Mouse (Mus musculus) MEL (cell line): ENCODE results near the gene Prex1. TPM values are rescaled to one million over a fixed set of nuclear protein-coding genes. Genes with fewer than 3 reads are reported as not detected.

ENCODE experiments used
- DNase-seq: peaks from one replicate; pipeline ENCODE4 v3.0.0; 2011; ENCODE audit warnings: low read depth, low spot score
- H3K27ac ChIP-seq: 2 replicates; pipeline ENCODE4 v1.5.1; 2012; ENCODE audit warnings: low read depth, mild to moderate bottlenecking, control low read depth, low read length, moderate library complexity; ENCODE audit not compliant: control insufficient read depth
- H3K27me3 ChIP-seq, 2 experiments: fragments of 150-350 bp in 1 of 2; sonication (generic) in 1 of 2; 2 replicates each; pipeline ENCODE4 v1.6.1; 2012; ENCODE audit warnings: low read length in 2 of 2, mild to moderate bottlenecking in 2 of 2, improper control_type of control experiment in 1 of 2, moderate library complexity in 1 of 2; ENCODE audit not compliant: insufficient read depth in 2 of 2, control insufficient read depth in 1 of 2
- H3K36me3 ChIP-seq, 2 experiments: 2 replicates each; pipeline ENCODE4 v1.6.1; 2012 to 2014; ENCODE audit warnings: low read length in 2 of 2, improper control_type of control experiment in 1 of 2, inconsistent platforms in 1 of 2, mild to moderate bottlenecking in 1 of 2; ENCODE audit not compliant: insufficient read depth in 2 of 2, control insufficient read depth in 1 of 2
- H3K4me1 ChIP-seq, 2 experiments: fragments of 150-350 bp in 1 of 2; sonication (generic) in 1 of 2; 2 replicates each; pipeline ENCODE4 v1.6.1; 2012; ENCODE audit warnings: low read length in 2 of 2, improper control_type of control experiment in 1 of 2, mild to moderate bottlenecking in 1 of 2; ENCODE audit not compliant: insufficient read depth in 2 of 2, control insufficient read depth in 1 of 2
- H3K4me3 ChIP-seq, 2 experiments: fragments of 150-350 bp in 1 of 2; sonication (generic) in 1 of 2; 2 replicates each; pipeline ENCODE4 v1.5.1; 2012; ENCODE audit warnings: low read depth in 2 of 2, low read length in 2 of 2, mild to moderate bottlenecking in 2 of 2, moderate library complexity in 2 of 2, control low read depth in 1 of 2, improper control_type of control experiment in 1 of 2; ENCODE audit not compliant: control insufficient read depth in 1 of 2, insufficient read depth in 1 of 2
- H3K79me2 ChIP-seq: 2 replicates; pipeline ENCODE4 v1.6.1; 2012; ENCODE audit warnings: mild to moderate bottlenecking, low read length, moderate library complexity; ENCODE audit not compliant: control insufficient read depth, poor library complexity, insufficient read depth
- H3K9ac ChIP-seq: 2 replicates; pipeline ENCODE4 v1.6.1; 2012; ENCODE audit warnings: low read depth, mild to moderate bottlenecking, control low read depth, low read length, moderate library complexity; ENCODE audit not compliant: control insufficient read depth, poor library complexity, severe bottlenecking
- H3K9me3 ChIP-seq: fragments of 150-350 bp; sonication (generic); replicated peaks from 2 replicates; pipeline ENCODE4 v1.6.1; 2012; ENCODE audit warnings: mild to moderate bottlenecking, low read length, improper control_type of control experiment, moderate library complexity; ENCODE audit not compliant: insufficient read depth
- BHLHE40 ChIP-seq: IDR thresholded peaks from 2 replicates; pipeline ENCODE4 v1.6.1; 2012; ENCODE audit warnings: low read depth, mild to moderate bottlenecking, inconsistent platforms, low read length, improper control_type of control experiment, borderline replicate concordance
- CHD1 ChIP-seq: IDR thresholded peaks from 2 replicates; pipeline ENCODE4 v1.6.1; 2012; ENCODE audit warnings: low read depth, mild to moderate bottlenecking, inconsistent platforms, low read length, improper control_type of control experiment
- CHD2 ChIP-seq: IDR thresholded peaks from 2 replicates; pipeline ENCODE4 v1.6.1; 2011; ENCODE audit warnings: low read length, improper control_type of control experiment
- CTCF ChIP-seq, 3 experiments: IDR thresholded peaks in 2 of 3; conservative IDR thresholded peaks in 1 of 3; 2 replicates each; pipeline ENCODE4 v1.5.1; 2011 to 2012; ENCODE audit warnings: low read length in 3 of 3, low read depth in 2 of 3, mild to moderate bottlenecking in 2 of 3, improper control_type of control experiment in 1 of 3, inconsistent platforms in 1 of 3, mixed read lengths in 1 of 3, moderate library complexity in 1 of 3; ENCODE audit not compliant: control insufficient read depth in 1 of 3, insufficient read depth in 1 of 3, poor library complexity in 1 of 3, severe bottlenecking in 1 of 3
- ELF1 ChIP-seq: IDR thresholded peaks from 2 replicates; pipeline ENCODE4 v1.6.1; 2014; ENCODE audit warnings: low read depth, mild to moderate bottlenecking, inconsistent platforms, low read length, improper control_type of control experiment, moderate library complexity
- EP300 ChIP-seq, 2 experiments: IDR thresholded peaks; 2 replicates each; pipeline ENCODE4 v1.6.1; 2011; ENCODE audit warnings: improper control_type of control experiment in 2 of 2, low read length in 2 of 2, low read depth in 1 of 2, mild to moderate bottlenecking in 1 of 2
- GABPA ChIP-seq: IDR thresholded peaks from 2 replicates; pipeline ENCODE4 v1.6.1; 2012; ENCODE audit warnings: low read depth, mild to moderate bottlenecking, inconsistent platforms, low read length, improper control_type of control experiment, moderate library complexity
- GATA1 ChIP-seq: IDR thresholded peaks from 2 replicates; pipeline ENCODE4 v1.6.1; 2011; ENCODE audit warnings: low read depth, low read length, improper control_type of control experiment
- MAFK ChIP-seq: IDR thresholded peaks from 2 replicates; pipeline ENCODE4 v1.6.1; 2011; ENCODE audit warnings: low read depth, mild to moderate bottlenecking, low read length, improper control_type of control experiment, borderline replicate concordance
- MAX ChIP-seq: IDR thresholded peaks from 2 replicates; pipeline ENCODE4 v1.6.1; 2011; ENCODE audit warnings: low read length, improper control_type of control experiment
- MAZ ChIP-seq: IDR thresholded peaks from 2 replicates; pipeline ENCODE4 v1.6.1; 2012; ENCODE audit warnings: low read depth, mild to moderate bottlenecking, inconsistent platforms, low read length, improper control_type of control experiment
- MYB ChIP-seq: IDR thresholded peaks from 2 replicates; pipeline ENCODE4 v1.6.1; 2011; ENCODE audit warnings: mild to moderate bottlenecking, low read depth, low read length, improper control_type of control experiment
- MYC ChIP-seq: IDR thresholded peaks from 2 replicates; pipeline ENCODE4 v1.6.1; 2011; ENCODE audit warnings: low read depth, mild to moderate bottlenecking, low read length, improper control_type of control experiment, moderate library complexity
- NELFE ChIP-seq: IDR thresholded peaks from 2 replicates; pipeline ENCODE4 v1.6.1; 2011; ENCODE audit warnings: low read depth, low read length, improper control_type of control experiment
- NRF1 ChIP-seq: IDR thresholded peaks from 2 replicates; pipeline ENCODE4 v1.6.1; 2014; ENCODE audit warnings: low read depth, mild to moderate bottlenecking, inconsistent platforms, low read length, improper control_type of control experiment, moderate library complexity; ENCODE audit not compliant: poor library complexity, insufficient read depth, severe bottlenecking
- POLR2A ChIP-seq, 2 experiments: IDR thresholded peaks; 2 replicates each; pipeline ENCODE4 v1.6.1; 2011 to 2012; ENCODE audit warnings: low read length in 2 of 2, mild to moderate bottlenecking in 2 of 2, control low read depth in 1 of 2, improper control_type of control experiment in 1 of 2, low read depth in 1 of 2, moderate library complexity in 1 of 2; ENCODE audit not compliant: control insufficient read depth in 1 of 2, insufficient read depth in 1 of 2, poor library complexity in 1 of 2
- POLR2AphosphoS5 ChIP-seq: IDR thresholded peaks from 2 replicates; pipeline ENCODE4 v1.6.1; 2012; ENCODE audit warnings: low read depth, borderline replicate concordance, mild to moderate bottlenecking, inconsistent platforms, low read length, moderate library complexity, mixed read lengths
- RAD21 ChIP-seq: IDR thresholded peaks from 2 replicates; pipeline ENCODE4 v1.6.1; 2011; ENCODE audit warnings: mild to moderate bottlenecking, low read depth, low read length, improper control_type of control experiment
- SIN3A ChIP-seq: IDR thresholded peaks from 2 replicates; pipeline ENCODE4 v1.6.1; 2012; ENCODE audit warnings: low read length, improper control_type of control experiment, inconsistent platforms
- TAL1 ChIP-seq: IDR thresholded peaks from 2 replicates; pipeline ENCODE4 v1.6.1; 2012; ENCODE audit warnings: mild to moderate bottlenecking, inconsistent platforms, low read length, moderate library complexity, mixed read lengths
- TBP ChIP-seq: IDR thresholded peaks from 2 replicates; pipeline ENCODE4 v1.8.0; 2011; ENCODE audit warnings: low read depth, low read length, improper control_type of control experiment
- TCF12 ChIP-seq: IDR thresholded peaks from 2 replicates; pipeline ENCODE4 v1.6.1; 2014; ENCODE audit warnings: low read depth, mild to moderate bottlenecking, inconsistent platforms, low read length, improper control_type of control experiment, moderate library complexity
- USF2 ChIP-seq, 2 experiments: IDR thresholded peaks; 2 replicates each; pipeline ENCODE4 v1.6.1; 2011 to 2012; ENCODE audit warnings: improper control_type of control experiment in 2 of 2, low read length in 2 of 2, borderline replicate concordance in 1 of 2, inconsistent platforms in 1 of 2, low read depth in 1 of 2, mild to moderate bottlenecking in 1 of 2; ENCODE audit not compliant: insufficient read depth in 1 of 2
- ZKSCAN1 ChIP-seq: IDR thresholded peaks from 2 replicates; pipeline ENCODE4 v1.6.1; 2012; ENCODE audit warnings: low read depth, mild to moderate bottlenecking, inconsistent platforms, low read length, improper control_type of control experiment, moderate library complexity
- ZMIZ1 ChIP-seq: IDR thresholded peaks from 2 replicates; pipeline ENCODE4 v1.6.1; 2012; ENCODE audit warnings: low read depth, mild to moderate bottlenecking, inconsistent platforms, low read length, improper control_type of control experiment, moderate library complexity
- ZNF384 ChIP-seq: IDR thresholded peaks from 2 replicates; pipeline ENCODE4 v1.6.1; 2012; ENCODE audit warnings: low read depth, mild to moderate bottlenecking, inconsistent platforms, low read length, improper control_type of control experiment
- polyA plus RNA-seq, 2 experiments: library from polyadenylated mRNA; stranded (reverse) in 1 of 2; unstranded in 1 of 2; fragments of >175 nt in 1 of 2; fragments of >200 nt in 1 of 2; gene quantifications; 2 replicates each; pipeline versions ENCODE4 v1.2.1 to v1.2.4; 2012; ENCODE audit warnings: low replicate concordance in 2 of 2, low read depth in 1 of 2; ENCODE audit not compliant: insufficient read length in 2 of 2, insufficient read depth in 1 of 2, missing spikeins in 1 of 2
- total RNA-seq: library from RNA; depleted of rRNA; stranded (reverse); fragments of 300-350 nt; gene quantifications from 2 replicates; pipeline ENCODE4 v1.2.3, GENCODE M21; 2012

Gene Prex1
- total and polyA plus RNA-seq, 3 experiments, result 8.0 to 33.1 (median 15.8) TPM

DNA sequence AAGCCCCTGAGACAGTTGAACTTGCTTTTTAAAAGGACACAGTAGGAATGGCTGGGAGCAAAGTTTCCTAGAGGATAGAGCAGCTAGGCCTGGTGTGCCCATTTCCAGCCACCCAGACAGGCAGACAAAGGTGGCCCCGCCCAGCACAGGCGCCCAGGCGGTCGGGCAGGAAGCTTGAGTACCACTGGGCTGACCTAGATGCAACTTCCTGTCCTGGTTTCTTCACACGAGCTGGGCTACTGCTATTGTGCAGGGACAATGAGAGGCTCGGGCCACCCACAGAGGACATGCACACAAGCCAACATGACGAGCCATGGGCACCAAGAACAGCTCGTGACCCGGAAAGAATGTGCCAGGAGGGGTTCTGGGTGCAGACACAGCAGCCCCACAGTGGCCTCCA lies 63.2 kb downstream of the Prex1 start:
- Histone ChIP-seq H3K27me3 (no peaks in the 10 kb centered on the region), H3K4me1 (peaks cover 0 to 5% of the 10 kb centered on the region in 2 experiments; a peak in 3 of 4 replicates), H3K79me2 (no peaks in the 10 kb centered on the region), H3K4me3 (no peak overlapping the region), H3K9me3 (no peaks in the 10 kb centered on the region), H3K36me3 (peaks cover 0 to 3% of the 10 kb centered on the region in 2 experiments; a peak in 2 of 4 replicates), H3K9ac (no peak overlapping the region), H3K27ac (no peak overlapping the region)
- DNase-seq, result no peak
- TF ChIP-seq MAZ (no peak), NELFE (no peak), CHD2 (no peak), MAFK (no peak), ZNF384 (no peak), GATA1 (no peak), NRF1 (no peak), TCF12 (no peak)

DNA sequence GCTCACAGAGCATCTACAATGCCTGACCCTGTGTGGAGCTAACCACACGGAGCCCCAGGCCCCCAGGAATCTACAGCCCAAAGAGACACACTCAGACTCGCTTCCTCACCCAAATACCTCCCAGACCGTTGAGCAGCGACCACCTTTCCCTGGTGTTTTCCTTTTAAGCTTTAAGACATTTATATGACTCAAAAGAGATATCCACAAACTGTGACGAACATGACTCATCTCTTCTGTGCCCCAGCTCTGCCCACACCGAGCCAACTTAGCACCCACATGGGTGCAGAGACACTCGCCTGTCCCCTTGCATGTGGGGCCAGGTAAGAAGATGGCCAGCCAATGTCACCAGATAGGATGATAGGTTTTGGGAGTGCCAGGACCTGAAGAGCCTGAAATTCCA lies 66.4 kb downstream of the Prex1 start:
- no peak for DNase-seq
- Histone ChIP-seq H3K9ac (no peak overlapping the region), H3K27me3 (no peaks in the 10 kb centered on the region), H3K9me3 (no peaks in the 10 kb centered on the region), H3K79me2 (no peaks in the 10 kb centered on the region), H3K4me1 (no peaks in the 10 kb centered on the region), H3K4me3 (no peak overlapping the region), H3K36me3 (no peaks in the 10 kb centered on the region), H3K27ac (no peak overlapping the region)
- TF ChIP-seq TCF12, result no peak
- no peak for TF ChIP-seq SIN3A
- TF ChIP-seq EP300 (IDR thresholded peaks at IDR 0.05; ENCODE audit: low read depth in 1 of 2, low read length in 2 of 2), result no peak
- no peak for TF ChIP-seq ZKSCAN1
- TF ChIP-seq MAX, result no peak
- TF ChIP-seq TBP, result no peak
- no peak for TF ChIP-seq MYC

DNA sequence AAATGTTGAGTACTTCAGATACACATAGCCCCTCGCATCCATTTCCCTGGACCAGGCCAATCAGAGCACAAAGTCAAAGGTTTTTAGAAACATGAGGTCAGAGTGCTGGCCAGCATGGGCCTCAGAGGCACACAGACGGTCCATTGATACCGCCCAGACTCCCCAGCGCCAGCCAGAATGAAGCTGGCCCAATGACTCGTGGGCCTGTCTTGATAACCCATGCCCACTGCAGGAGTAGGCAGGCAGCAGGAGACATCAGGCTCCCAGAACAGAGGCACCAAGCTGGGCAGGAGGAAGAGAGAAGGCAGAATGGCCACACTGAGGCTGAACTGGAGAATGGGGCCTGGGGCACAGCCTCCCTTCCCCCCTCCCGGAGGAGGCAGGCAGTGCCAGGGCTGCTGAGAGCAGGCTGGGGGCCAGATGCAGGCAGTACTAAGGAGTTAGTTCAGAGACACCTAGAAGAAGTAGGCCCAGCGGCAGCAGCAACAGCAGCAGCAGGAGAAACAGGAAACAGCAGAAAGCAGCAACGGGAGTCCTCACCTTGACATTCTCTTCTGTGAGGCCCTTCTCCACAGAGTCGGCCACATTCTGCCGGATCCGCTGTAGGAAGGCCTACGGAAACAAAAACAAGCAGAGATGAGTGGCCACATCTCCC lies 67.1 kb downstream of the Prex1 start:
- no peaks in the 10 kb centered on the region for H3K9me3 ChIP-seq
- DNase-seq, result no peak
- H3K27ac ChIP-seq, result no peak overlapping the region
- H3K79me2 ChIP-seq, result no peaks in the 10 kb centered on the region
- no peaks in the 10 kb centered on the region for H3K27me3 ChIP-seq
- no peak overlapping the region for H3K4me3 ChIP-seq
- H3K36me3 ChIP-seq, result no peaks in the 10 kb centered on the region
- no peaks in the 10 kb centered on the region for H3K4me1 ChIP-seq
- no peak overlapping the region for H3K9ac ChIP-seq
- TF ChIP-seq USF2 (IDR thresholded peaks at IDR 0.05; ENCODE audit: borderline replicate concordance in 1 of 2, insufficient read depth in 1 of 2, low read depth in 1 of 2, low read length in 2 of 2), result no peak
- TF ChIP-seq CTCF (IDR thresholded peaks at IDR 0.05 in 2 of 3, conservative IDR thresholded peaks at IDR 0.05 in 1 of 3; ENCODE audit: control insufficient read depth in 1 of 3, insufficient read depth in 1 of 3, low read depth in 2 of 3, low read length in 3 of 3, poor library complexity in 1 of 3, severe bottlenecking in 1 of 3), result no peak
- no peak for TF ChIP-seq TBP
- TF ChIP-seq GABPA, result no peak
- no peak for TF ChIP-seq RAD21
- no peak for TF ChIP-seq CHD1
- TF ChIP-seq NRF1, result no peak
- no peak for TF ChIP-seq ELF1
- TF ChIP-seq MYB, result no peak
- no peak for TF ChIP-seq POLR2AphosphoS5
- no peak for TF ChIP-seq MAZ
- no peak for TF ChIP-seq TAL1
- no peak for TF ChIP-seq POLR2A (IDR thresholded peaks at IDR 0.05; ENCODE audit: control insufficient read depth in 1 of 2, insufficient read depth in 1 of 2, low read depth in 1 of 2, low read length in 2 of 2, poor library complexity in 1 of 2)
- no peak for TF ChIP-seq ZMIZ1
- TF ChIP-seq BHLHE40, result no peak
- TF ChIP-seq MAFK, result no peak
